Mouse (Mus musculus) lung, adult 18-20 months (tissue): ENCODE measurements around the gene Slc9a4.
"Not testable (repeated sequence)": the region's sequence is repeated elsewhere in the genome, so short reads cannot be mapped to it uniquely, and the experiment has no call there.

ENCODE experiments used
- DNase-seq, 2 experiments: peaks; one replicate each; pipeline ENCODE4 v3.0.0; 2022; ENCODE audit warnings: mixed read lengths in 2 of 2

Gene Slc9a4

DNA sequence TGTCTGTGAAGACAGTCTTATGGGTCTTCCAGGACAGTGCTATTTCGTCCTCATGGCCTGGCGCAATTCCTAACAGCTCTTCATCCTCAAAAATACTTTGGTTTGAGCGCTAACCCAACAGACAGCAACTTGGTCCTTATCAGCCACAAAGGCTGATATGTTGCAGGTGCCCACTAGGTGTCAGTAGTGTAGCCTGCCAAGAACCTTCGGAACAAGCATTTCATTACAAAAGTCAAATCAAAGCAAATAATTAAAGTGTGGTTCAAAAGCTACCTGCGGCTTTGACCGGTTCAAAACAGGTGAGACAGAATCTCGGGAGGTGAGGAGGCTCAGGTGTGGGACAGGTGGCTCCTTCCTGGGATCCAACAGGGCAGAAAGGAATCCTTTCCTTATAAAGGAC lies at the start of gene Slc9a4:
TSS of gene Slc9a4 (plus strand) at position 298 of the 400 bp plus-strand sequence.
- peak in 1 of 2 experiments; percentile 20 for DNase-seq

- DNase-seq = no peak
These were observed 42.3 kb upstream of the Slc9a4 start for GRCm38 (mm10) chr1:40537577-40537976.

- DNase-seq = peak; percentile 9 to 48
These were observed 35.2 kb upstream of the Slc9a4 start for GRCm38 (mm10) chr1:40544650-40545049.

DNA sequence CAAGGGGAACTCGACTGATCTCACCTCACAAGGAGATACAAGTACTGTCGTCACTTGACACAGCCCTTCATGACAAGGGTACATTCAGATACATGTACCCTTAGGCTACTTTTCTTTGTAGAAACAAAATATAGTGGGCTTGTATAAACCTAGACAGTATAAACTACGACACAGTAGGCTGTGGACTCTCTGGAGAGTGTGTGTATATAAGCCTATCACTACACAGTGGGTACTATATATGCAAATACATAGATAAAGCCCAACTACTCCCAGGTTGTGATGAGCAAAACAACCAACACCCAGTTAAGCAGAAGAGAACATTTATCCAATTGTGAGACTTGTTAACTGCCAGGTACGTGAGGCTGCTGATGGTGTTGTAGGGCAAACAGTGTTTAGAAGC lies 33.2 kb upstream of the Slc9a4 start:
- DNase-seq = no peak

DNA sequence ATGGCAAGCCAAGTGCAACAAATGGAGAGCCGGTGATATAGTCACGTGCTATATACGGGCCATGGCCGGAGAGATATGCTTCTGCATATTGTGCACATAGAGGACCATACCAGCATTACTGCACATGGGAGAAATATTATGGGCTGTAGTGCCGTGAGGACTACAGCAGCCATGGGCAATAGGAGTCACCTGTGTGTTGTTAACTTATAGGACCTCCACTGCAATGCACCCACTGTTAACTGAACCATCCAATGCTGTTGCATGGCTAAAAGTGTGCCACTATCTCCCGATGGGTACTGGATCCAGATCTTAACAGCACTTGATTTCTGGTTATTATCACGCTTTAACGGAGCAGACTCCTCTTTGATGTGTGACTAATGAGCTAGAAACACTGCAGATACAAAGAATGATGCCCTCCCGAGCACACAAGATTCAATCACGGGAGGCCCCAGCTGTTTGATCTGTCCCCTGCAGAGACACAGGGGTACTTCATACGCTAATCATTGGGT lies 32.8 kb upstream of the Slc9a4 start:
- DNase-seq = no peak

DNA sequence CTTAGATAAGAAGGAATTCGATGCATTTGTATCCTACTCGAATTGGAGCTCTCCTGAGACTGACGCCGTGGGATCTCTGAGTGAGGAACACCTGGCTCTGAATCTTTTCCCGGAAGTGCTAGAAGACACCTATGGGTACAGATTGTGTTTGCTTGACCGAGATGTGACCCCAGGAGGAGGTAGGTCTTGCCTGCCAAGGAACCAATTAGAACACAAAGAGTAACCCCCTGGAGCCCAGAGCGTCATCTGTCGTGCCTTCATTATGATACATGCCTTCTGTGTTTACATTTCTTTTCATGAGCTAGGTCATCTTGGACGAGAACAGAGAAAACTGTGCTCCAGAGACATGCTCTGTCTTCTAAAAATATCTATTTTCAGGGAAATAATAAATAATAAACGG lies 32.1 kb upstream of the Slc9a4 start:
- peak in 1 of 2 experiments; percentile 5 for DNase-seq

GRCm38 (mm10) chr1:40569374-40569773 lies 10.5 kb upstream of the Slc9a4 start:
- DNase-seq = no peak

DNA sequence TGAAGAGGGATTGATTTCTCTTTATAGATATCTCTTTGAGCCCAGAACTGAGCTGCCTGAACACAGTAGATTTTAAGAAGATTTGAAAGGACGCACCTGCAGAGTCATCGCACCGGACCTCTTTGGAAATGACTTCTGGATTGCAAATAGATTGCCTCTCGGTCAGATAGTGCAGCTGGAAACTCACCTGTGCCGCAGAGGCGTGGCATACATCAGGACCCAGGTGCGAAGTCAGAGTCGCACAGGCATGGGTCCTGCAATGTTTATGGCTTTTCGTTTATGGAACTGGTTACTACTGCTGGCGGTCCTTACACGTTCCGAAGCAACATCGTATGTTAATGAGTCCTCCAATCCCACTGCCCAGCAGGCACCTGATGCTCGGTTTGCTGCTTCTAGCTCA lies 388 bp downstream of the Slc9a4 start:
- DNase-seq = no peak

DNA sequence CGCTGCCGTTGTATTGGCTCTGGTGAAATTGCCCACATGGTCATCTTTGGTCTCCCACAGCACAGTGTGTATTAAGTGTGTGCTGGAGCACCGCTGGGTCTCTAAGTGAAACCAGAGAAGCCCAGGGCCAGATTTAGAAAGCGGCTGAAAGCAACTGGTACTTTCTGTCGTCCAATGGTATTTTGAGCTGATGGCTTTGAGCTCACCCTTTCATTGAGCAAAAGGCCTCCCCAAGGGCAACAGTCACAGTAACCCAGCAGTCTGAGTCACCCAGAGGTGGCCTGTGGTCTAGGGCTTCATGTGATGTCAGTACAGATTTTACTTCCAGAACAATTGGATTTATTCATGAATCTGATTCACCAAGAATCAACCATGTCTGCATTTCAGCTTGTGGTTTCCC lies 6.9 kb downstream of the Slc9a4 start:
- DNase-seq = no peak

- DNase-seq = peak; percentile 27 to 34
These were observed 11.1 kb downstream of the Slc9a4 start for GRCm38 (mm10) chr1:40590931-40591330.

DNA sequence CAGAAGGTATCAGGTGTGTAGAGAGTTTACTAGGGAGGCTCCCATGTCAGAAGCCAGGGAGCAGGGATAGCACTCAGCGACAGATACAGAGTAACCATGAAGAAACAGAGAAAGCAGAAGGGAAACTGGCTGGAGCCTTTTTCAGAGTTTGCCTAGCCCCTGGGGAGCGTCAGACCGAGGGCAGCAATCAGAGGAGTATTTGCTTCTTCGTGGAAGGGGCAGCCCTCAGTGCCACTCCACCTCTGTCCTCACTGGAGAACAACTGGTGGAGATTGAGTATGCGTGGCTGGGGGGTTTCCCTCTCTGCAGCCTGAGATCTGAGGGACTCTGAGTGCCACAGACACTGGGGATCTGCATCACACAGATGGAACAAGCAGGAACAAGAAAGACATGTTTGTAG lies 17.9 kb downstream of the Slc9a4 start:
- no peak for DNase-seq

DNA sequence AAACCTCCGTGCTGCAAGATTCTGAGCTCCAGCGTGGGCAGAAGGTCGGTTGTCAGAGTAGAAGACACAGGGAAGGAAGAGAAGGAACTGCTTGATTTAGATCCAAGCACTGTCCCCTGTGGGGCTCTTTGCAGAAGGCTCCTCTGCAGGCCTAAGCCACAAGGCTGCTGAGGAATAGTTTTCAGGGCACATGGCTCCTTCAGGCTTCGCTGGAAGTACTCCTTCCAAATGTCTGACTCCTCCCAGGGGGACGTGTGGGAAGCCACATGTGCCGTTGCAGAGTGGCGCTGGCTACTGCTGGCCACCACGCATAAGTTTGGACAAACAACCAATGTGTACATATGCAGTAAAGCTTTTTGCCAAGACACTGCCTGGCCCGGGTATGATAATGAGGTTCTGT lies 19.8 kb downstream of the Slc9a4 start:
- not testable (repeated sequence) for DNase-seq

GRCm38 (mm10) chr1:40600394-40601327 lies 20.8 kb downstream of the Slc9a4 start:
- DNase-seq = peak; percentile 5 to 25

DNA sequence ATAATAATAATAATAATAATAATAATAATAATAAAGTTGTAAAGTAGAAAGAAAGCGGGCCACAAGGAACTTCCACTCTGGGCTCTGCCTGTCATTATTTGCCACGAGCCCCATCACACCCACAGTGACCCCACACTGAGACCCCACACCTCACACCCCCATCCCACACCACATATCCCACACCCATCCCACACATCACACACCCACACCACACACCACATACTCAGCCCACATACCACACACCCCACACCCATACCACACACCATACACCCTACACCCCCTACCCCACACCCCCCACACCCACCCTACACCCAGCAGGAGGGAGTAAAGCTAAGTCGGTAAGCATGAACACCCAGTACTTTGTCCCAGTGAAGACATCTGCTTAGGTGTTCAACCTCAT lies 21.6 kb downstream of the Slc9a4 start:
- no peak for DNase-seq

DNA sequence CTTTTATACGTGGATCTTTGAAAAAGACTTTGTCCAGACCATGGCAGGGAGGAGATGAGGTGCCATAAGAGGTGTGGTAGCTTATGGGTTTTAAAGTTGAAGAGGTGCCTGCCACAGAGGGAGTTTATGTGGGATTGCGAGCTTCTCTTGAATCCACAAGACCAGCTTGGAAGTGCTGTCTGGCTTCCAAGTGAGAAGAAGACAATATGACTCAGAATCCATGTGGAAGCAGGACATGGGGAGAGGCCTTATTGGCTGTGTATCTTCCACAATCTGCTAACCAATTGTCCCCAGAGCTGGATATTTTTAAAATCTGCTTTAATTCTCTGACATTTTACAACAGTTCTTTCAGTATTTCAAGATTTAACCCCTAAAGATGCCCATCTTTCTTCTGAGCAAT lies 33.3 kb downstream of the Slc9a4 start:
- no peak for DNase-seq

DNA sequence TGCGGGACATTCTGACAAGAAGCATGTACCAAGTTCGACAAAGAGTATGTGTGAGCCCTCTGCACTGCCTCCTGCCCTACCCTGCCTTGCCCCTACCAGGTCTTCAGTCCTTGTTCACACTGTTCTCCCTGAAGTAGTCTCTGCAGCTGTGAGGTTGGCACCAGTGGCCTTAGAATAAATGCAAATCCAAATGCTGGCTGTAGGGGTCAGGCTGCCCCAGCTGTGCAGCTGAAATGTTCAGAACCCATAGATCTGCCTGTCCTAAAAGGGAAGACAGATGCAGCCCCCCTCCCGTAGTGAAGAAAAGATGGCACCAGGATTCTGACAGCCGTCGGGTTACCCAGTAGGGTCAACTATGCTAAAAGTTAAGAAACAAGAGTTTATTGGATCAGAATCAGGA lies 39.2 kb downstream of the Slc9a4 start:
- no peak for DNase-seq

DNA sequence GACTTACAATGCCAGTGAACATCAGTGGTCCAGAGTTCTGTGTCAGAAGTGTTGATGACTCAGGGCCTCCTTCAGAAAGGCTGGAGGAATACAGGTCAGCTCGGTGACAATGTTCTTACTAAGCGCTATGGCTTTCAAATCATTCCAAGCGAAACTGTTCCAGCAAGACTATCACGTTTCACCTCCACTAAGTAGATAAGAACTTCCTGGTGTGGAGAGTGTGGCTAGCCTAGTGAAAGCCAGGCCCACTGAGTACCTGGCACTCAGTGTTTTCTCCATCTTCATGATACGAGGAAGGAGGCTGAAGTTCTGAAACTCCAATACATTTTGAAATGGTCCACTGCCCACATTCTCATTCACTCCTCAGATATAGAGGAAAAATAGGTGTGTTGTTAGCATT lies 40.0 kb downstream of the Slc9a4 start:
- peak in 1 of 2 experiments; percentile 16 for DNase-seq

GRCm38 (mm10) chr1:40624954-40625353 lies 45.1 kb downstream of the Slc9a4 start:
- DNase-seq = no peak

- DNase-seq = no peak
These were observed 47.1 kb downstream of the Slc9a4 start for GRCm38 (mm10) chr1:40626954-40627353.

DNA sequence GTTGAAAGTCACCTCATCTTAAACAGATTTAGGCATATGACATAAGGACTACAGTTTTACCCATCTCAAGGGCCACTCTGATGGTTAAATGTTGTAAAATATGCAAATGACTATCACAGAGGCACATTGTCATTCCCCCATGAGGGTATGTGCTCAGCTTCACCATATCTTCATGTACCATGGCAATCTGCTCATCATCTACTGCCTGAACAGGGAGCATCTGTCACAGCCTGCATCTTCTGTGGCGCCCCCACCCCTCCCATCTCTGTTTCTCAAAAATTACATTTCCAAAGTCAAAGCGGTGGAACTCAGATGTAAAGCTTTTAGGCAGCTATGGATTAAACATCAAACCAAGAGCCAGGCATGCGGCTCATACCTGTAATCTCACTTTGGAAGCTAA lies 48.6 kb downstream of the Slc9a4 start:
- no peak for DNase-seq

DNA sequence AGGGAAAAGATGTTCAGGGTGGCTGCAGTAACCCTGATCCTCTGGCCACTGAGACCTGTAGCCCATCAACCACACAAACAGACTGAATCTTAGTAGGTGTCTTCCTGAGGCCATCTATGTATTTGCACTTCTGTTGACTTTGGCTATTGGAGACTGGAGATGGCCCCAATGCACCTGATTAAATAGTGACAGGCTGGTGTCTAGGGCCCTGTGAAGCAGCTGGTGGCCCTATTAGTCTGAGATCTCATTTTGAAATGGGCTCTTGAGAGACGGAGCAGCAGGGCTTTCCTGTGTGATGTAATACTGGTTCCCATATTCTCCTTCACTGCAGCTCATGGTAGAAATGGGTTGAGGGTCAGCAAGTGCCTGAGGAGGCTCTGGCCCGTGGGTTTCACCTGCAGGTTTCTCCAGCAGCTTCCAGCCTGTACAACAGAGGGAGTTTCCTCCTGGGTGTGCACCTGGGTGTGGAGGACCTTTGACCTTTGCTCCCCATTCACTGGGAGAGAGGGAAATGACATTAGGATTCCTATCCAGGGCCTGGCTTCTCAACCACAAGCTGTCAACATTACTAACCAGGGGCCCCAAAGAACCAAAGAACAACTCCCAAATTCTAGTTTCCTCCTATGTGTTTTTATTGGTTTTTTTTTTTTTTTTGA lies 52.7 kb downstream of the Slc9a4 start:
- peak in 1 of 2 experiments; percentile 11 for DNase-seq

- peak; percentile 9 to 20 for DNase-seq
These were observed 54.7 kb downstream of the Slc9a4 start for GRCm38 (mm10) chr1:40634608-40635007.

GRCm38 (mm10) chr1:40648234-40648633 lies 68.4 kb downstream of the Slc9a4 start:
- no peak for DNase-seq
